Mouse (Mus musculus): ENCODE data around the gene Tox3.

DNA sequence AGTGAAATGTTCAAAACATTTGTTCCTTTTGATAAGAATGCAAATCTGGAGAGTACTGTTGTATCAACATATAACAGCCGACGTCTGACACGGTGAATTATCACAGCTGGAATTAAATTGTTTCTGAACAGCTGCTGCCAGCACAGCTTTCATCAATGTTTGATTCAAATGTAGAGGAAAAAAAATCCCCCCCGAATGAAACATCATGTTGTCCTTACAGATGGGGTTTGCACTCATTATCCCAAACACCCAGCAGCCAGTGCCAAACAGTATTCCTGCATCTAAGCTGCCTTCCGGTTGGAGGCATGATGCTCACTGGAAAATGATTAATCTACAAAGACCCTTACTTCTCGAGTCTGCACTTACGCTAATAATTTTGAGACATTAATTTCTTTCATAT, 75.0 kb downstream of the Tox3 start:
- TF ChIP-seq ZC3H11A (IDR thresholded peaks at IDR 0.05; ENCODE audit: low read depth, low read length) (no peak), CTCF (conservative IDR thresholded peaks at IDR 0.05 in 1 of 2, IDR thresholded peaks at IDR 0.05 in 1 of 2; ENCODE audit: low read depth in 2 of 2, low read length in 2 of 2) (no peak), POLR2AphosphoS2 (IDR thresholded peaks at IDR 0.05; ENCODE audit: low read depth, low read length) (no peak), MAZ (IDR thresholded peaks at IDR 0.05; ENCODE audit: low read depth, low read length) (no peak), POLR2A (IDR thresholded peaks at IDR 0.05; ENCODE audit: low read depth, low read length) (no peak), MAFK (IDR thresholded peaks at IDR 0.05; ENCODE audit: insufficient replicate concordance, low read length) (no peak), TBP (conservative IDR thresholded peaks at IDR 0.05; ENCODE audit: low read depth, low read length) (no peak), ETS1 (conservative IDR thresholded peaks at IDR 0.05; ENCODE audit: low read depth, low read length) (no peak), MYC (IDR thresholded peaks at IDR 0.05; ENCODE audit: low read depth, low read length) (no peak)
